Mouse (Mus musculus) lung, embryonic 14.5 days (tissue): ENCODE measurements around the gene Fgg. TPM values are rescaled to one million over a fixed set of nuclear protein-coding genes. Genes with fewer than 3 reads are reported as not detected.

Experiments used
- ATAC-seq: fragments of 200-750 bp; cut with Nextera tagmentation; 2 replicates; pipeline ENCODE4 v1.8.0; 2017; ENCODE audit warnings: mild to moderate bottlenecking, moderate TSS enrichment, moderate library complexity; ENCODE audit not compliant: insufficient read depth
- DNase-seq: peaks from one replicate; pipeline ENCODE4 v3.0.0-alpha.2; 2015
- H3K27ac ChIP-seq: fragments of 300-500 bp; sonication (generic); 2 replicates; pipeline ENCODE4 v1.5.1; 2014; ENCODE audit warnings: low read depth, mild to moderate bottlenecking, moderate library complexity
- H3K27me3 ChIP-seq: fragments of 300-500 bp; sonication (generic); 2 replicates; pipeline ENCODE4 v1.6.1; 2014; ENCODE audit warnings: low read length, control low read depth; ENCODE audit not compliant: insufficient read depth
- H3K36me3 ChIP-seq: fragments of 300-500 bp; sonication (generic); 2 replicates; pipeline ENCODE4 v1.6.1; 2014; ENCODE audit warnings: control low read depth; ENCODE audit not compliant: insufficient read depth
- H3K4me1 ChIP-seq: fragments of 300-500 bp; sonication (generic); 2 replicates; pipeline ENCODE4 v1.6.1; 2014; ENCODE audit warnings: antibody characterized with exemption, control low read depth; ENCODE audit not compliant: insufficient read depth
- H3K4me2 ChIP-seq: fragments of 300-500 bp; sonication (generic); 2 replicates; pipeline ENCODE4 v1.6.1; 2014; ENCODE audit warnings: mild to moderate bottlenecking
- H3K4me3 ChIP-seq: fragments of 300-500 bp; sonication (generic); 2 replicates; pipeline ENCODE4 v1.5.1; 2014; ENCODE audit warnings: low read depth, low read length
- H3K9ac ChIP-seq: fragments of 300-500 bp; sonication (generic); 2 replicates; pipeline ENCODE4 v1.6.1; 2014
- H3K9me3 ChIP-seq: fragments of 300-500 bp; sonication (generic); 2 replicates; pipeline ENCODE4 v1.6.1; 2016; ENCODE audit warnings: low read depth, low read length, control low read depth
- CTCF ChIP-seq: IDR thresholded peaks from 2 replicates; pipeline ENCODE4 v1.5.1; 2016; ENCODE audit warnings: antibody characterized with exemption, low read depth
- WGBS: fragments of 180-500 bp; shearing (Covaris S2); extraction: QIAGEN DNeasy Blood & Tissue Kit; methylation state at CpG from one replicate; pipeline ENCODE4 v1.1.7; 2014; 5-methylcytosine and 5-hydroxymethylcytosine counted together
- polyA plus RNA-seq: library from polyadenylated mRNA; unstranded; fragments of >200 nt; fragmentation: Nextera tagmentation; extraction: Ambion mirVana; gene quantifications from 2 replicates; pipeline ENCODE4 v1.2.1, GENCODE M21; 2014

The Fgg gene
- polyA plus RNA-seq, 1 experiment from 2014 or later = not detected

DNA sequence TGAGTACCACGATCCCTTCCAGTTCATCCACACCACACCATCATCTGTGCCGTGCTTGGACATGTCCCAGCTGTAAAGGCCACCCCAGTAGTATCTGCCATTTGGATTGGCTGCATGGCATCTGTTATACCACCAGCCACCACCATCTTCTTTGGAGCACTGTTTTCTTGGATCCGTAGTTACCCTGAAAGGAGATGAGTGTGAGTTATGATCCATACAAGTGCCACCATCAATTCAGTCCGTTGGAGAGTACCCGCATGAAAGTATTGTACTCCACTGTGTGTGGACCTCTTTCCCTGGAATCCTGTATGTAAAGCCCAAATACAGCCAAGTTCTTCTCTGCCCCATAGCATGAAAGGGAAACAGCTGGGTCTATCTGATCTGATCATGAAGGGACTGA, 34.9 kb downstream of the Fgg start:
- DNase-seq (no peak), ATAC-seq (no peak)
- no peaks in the 10 kb centered on the region for H3K27me3 ChIP-seq
- no peak overlapping the region for H3K9ac ChIP-seq
- no peak overlapping the region for H3K4me3 ChIP-seq
- H3K4me2 ChIP-seq = no peak overlapping the region
- H3K36me3 ChIP-seq = no peaks in the 10 kb centered on the region
- no peak for TF ChIP-seq CTCF
- 86% methylated on average over 5 of the region's 5 CpGs for whole genome bisulfite sequencing
- no peak overlapping the region for H3K27ac ChIP-seq
- H3K9me3 ChIP-seq = no peaks in the 10 kb centered on the region
- H3K4me1 ChIP-seq = no peaks in the 10 kb centered on the region

DNA sequence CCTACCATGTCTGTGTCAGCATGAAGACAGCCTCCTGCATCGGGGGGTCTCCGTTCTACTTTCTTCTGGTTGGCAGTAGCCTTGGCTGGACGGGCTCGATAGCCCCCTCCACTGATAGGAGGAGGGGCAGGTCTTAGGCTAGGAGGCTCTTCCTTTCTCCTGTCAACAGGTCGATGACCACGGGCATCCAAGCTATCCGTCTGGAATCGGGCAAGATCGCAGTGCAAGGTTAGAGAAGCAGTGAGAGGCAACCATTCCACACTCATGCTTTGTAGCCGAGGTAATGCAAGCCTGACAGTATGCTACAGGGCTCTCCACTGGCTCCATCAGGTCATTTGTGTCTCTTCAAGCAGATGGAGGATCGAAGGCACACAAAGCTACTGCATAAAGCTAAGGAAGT, 39.1 kb downstream of the Fgg start:
- Histone ChIP-seq H3K4me3 (no peak overlapping the region), H3K36me3 (no peaks in the 10 kb centered on the region), H3K27ac (no peak overlapping the region), H3K4me1 (no peaks in the 10 kb centered on the region), H3K27me3 (no peaks in the 10 kb centered on the region), H3K4me2 (no peak overlapping the region), H3K9ac (no peak overlapping the region), H3K9me3 (no peaks in the 10 kb centered on the region)
- TF ChIP-seq CTCF = no peak
- ATAC-seq (no peak), DNase-seq (no peak)
- 76% methylated on average over 11 of the region's 11 CpGs for WGBS

DNA sequence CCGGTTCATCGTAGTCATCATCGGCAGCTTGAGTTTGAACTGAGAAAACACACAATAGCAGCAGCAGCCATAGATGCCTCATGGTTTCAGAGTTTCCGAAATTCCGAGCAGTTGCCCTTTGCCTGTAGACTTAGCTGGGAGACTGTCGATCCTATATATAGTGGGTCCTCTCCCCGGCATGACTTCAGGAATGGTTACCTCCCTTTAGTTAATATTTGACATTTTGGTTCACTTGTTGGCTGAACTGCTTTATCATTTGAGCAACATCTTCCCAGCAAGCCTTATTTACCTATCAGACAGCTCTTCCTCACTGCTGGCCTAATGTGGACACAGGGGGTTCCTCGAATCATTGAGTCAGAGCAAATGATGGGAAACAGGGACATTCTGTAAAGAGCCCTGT, 42.2 kb downstream of the Fgg start, which contains the start of gene Fgb:
TSS of gene Fgb (minus strand) at position 184 of the 400 bp plus-strand sequence.
- TF ChIP-seq CTCF = no peak
- DNase-seq (no peak), ATAC-seq (no peak)
- no peak within 1 kb of the TSS for H3K9ac ChIP-seq
- no peak within 1 kb of the TSS for H3K27ac ChIP-seq
- no peaks in the 10 kb centered on the region for H3K36me3 ChIP-seq
- H3K4me1 ChIP-seq = no peaks in the 10 kb centered on the region
- H3K4me3 ChIP-seq = no peak within 1 kb of the TSS
- no peaks in the 10 kb centered on the region for H3K9me3 ChIP-seq
- no peak within 1 kb of the TSS for H3K4me2 ChIP-seq
- WGBS = 78% methylated on average over 8 of the region's 8 CpGs
- no peaks in the 10 kb centered on the region for H3K27me3 ChIP-seq

DNA sequence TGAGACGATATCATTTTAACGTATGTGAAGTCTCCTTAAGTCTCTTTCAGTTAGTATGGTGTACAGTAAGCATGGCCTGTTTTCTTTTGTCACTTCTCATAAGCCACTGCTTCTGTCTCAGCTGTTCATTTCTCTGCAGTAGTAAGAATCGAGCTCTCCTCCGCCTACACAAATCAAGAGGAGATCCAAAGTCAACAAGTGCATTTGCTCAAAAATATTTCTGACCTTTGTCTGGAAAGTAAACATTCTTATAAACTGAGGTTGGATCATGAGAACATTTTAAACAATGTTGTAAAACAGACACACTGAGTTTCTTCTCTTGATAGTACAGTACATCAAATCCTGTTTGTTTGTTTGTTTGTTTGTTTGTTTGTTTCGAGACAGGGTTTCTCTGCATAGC, 43.1 kb downstream of the Fgg start:
- H3K9me3 ChIP-seq = no peaks in the 10 kb centered on the region
- H3K27me3 ChIP-seq = no peaks in the 10 kb centered on the region
- H3K4me1 ChIP-seq = no peaks in the 10 kb centered on the region
- H3K9ac ChIP-seq = no peak overlapping the region
- 63% methylated on average over 5 of the region's 5 CpGs for WGBS
- no peak overlapping the region for H3K27ac ChIP-seq
- H3K36me3 ChIP-seq = no peaks in the 10 kb centered on the region
- H3K4me2 ChIP-seq = no peak overlapping the region
- no peak overlapping the region for H3K4me3 ChIP-seq
- ATAC-seq (no peak), DNase-seq (no peak)
- TF ChIP-seq CTCF = no peak

DNA sequence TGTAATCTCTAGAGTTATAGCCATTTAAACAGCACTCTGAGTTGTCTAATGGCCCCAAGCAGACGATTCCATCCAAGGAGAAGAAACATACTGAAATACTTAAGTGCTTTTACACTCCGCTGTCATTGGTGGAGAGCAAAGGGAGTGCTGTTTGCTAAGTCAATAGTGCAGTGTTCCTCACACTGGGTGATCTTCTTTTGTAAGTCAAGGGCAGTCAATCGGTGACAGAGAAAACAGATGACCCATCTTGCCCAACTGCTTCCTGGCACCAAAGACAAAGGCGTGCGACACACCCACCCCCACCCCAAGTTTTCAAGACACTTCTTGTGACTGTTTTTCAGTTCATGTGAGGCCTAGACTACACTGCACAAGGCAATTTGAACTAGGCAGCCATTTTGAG, 44.6 kb downstream of the Fgg start:
- Histone ChIP-seq H3K4me2 (no peak overlapping the region), H3K9me3 (no peaks in the 10 kb centered on the region), H3K4me1 (peaks cover 9% of the 10 kb centered on the region), H3K27ac (no peak overlapping the region), H3K36me3 (peaks cover 3% of the 10 kb centered on the region; the same call in 1 of the 2 replicates), H3K9ac (no peak overlapping the region), H3K4me3 (no peak overlapping the region), H3K27me3 (no peaks in the 10 kb centered on the region)
- 72% methylated on average over 5 of the region's 5 CpGs for WGBS
- DNase-seq (no peak), ATAC-seq (no peak)
- no peak for TF ChIP-seq CTCF

DNA sequence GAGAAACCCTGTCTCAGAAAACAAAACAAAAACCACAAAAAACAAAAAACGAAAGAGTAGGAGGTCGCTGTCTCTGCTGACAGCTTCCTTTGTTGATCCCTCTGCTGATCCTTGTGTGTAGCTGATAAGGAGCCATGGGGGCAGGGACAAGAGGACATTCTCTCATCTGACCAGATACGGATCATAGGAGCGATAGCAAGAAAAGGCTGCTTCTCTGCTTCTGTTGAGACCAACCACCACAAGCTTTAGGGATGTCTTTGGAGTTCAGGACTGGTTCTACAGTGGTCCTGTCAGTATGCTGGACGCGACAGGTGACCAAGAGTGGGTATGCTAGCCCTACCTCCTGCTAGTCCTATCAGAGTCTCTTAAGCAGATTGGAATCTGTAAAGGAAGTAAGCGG, 45.6 kb downstream of the Fgg start:
- Histone ChIP-seq H3K4me1 (peaks cover 9% of the 10 kb centered on the region), H3K9ac (no peak overlapping the region), H3K9me3 (no peaks in the 10 kb centered on the region), H3K36me3 (peaks cover 11% of the 10 kb centered on the region; the same call in 1 of the 2 replicates), H3K27me3 (no peaks in the 10 kb centered on the region), H3K4me2 (no peak overlapping the region), H3K4me3 (no peak overlapping the region), H3K27ac (no peak overlapping the region)
- no peak for ATAC-seq
- WGBS = 80% methylated on average over 7 of the region's 7 CpGs
- no peak for DNase-seq
- TF ChIP-seq CTCF = no peak

DNA sequence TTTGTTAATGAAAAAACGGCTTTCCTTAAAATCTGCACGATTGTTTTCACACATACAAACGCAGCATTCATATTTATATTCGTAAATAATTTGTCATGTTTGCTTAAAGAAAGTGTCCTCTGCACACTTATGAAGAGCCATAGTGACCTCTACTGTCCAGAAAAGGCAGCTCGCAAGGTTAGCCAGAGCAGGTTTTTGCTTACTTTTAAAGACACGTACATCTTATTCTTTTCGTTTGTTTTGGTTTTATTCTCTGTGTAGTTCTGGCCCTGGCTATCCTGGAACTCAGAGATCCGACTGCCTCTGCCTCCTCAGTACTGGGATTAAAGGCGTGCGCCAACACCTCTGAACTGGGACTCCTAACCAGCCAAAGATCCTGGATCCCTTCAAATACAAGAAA, 46.2 kb downstream of the Fgg start:
- H3K9ac ChIP-seq = no peak overlapping the region
- H3K9me3 ChIP-seq = no peaks in the 10 kb centered on the region
- H3K27ac ChIP-seq = no peak overlapping the region
- peak; percentile 70 for TF ChIP-seq CTCF
- H3K27me3 ChIP-seq = no peaks in the 10 kb centered on the region
- DNase-seq = peak; percentile 88
- H3K36me3 ChIP-seq = peaks cover 17% of the 10 kb centered on the region
- no peak for ATAC-seq
- H3K4me3 ChIP-seq = no peak overlapping the region
- H3K4me2 ChIP-seq = no peak overlapping the region
- H3K4me1 ChIP-seq = peaks cover 9% of the 10 kb centered on the region
- WGBS = 24% methylated on average over 10 of the region's 10 CpGs

DNA sequence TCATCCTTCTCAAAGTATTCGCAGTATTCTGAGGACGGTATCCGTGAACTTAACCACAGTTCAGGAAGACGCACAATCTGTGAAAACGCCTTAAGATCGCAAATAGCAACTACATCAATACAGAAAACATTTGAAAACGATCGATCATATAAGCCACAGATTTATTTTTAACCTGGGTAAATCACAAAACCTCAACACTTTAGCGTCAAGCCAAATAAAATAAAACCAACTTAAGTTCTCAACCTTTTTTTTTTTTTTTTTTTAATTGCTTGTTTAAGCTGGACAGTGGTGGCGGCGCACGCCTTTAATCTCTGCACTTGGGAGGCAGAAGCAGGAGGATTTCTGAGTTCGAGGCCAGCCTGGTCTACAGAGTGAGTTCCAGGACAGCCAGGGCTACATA, 47.2 kb downstream of the Fgg start:
- Histone ChIP-seq H3K9ac (no peak overlapping the region), H3K36me3 (peaks cover 27% of the 10 kb centered on the region), H3K4me1 (peaks cover 9% of the 10 kb centered on the region), H3K9me3 (no peaks in the 10 kb centered on the region), H3K27ac (no peak overlapping the region), H3K4me3 (peak overlapping the region; percentile 81), H3K27me3 (no peaks in the 10 kb centered on the region), H3K4me2 (peak overlapping the region; percentile 54)
- DNase-seq = peak; percentile 13
- TF ChIP-seq CTCF = no peak
- 34% methylated on average over 13 of the region's 13 CpGs for WGBS
- no peak; the same call in 1 of the 2 replicates for ATAC-seq
